Mouse (Mus musculus): ENCODE results near the gene Eci1. TPM values are rescaled to one million over a fixed set of nuclear protein-coding genes. Genes with fewer than 3 reads are reported as not detected.

The Eci1 gene
- polyA plus RNA-seq, 1 experiment = 55.4 TPM

- no peak overlapping the region for H3K27ac ChIP-seq (ENCODE audit: insufficient read depth, low read length)
- peak overlapping the region; percentile 52 for H3K4me3 ChIP-seq (ENCODE audit: insufficient read depth, low read length)
- TF ChIP-seq CTCF (IDR thresholded peaks at IDR 0.05; ENCODE audit: extremely low read depth, insufficient read depth, low read length) (no peak), POLR2A (IDR thresholded peaks at IDR 0.05; ENCODE audit: extremely low read depth, insufficient read depth, low read length) (no peak)
- peaks cover 6% of the 10 kb centered on the region; the same call in 1 of the 2 replicates for H3K4me1 ChIP-seq (ENCODE audit: control insufficient read depth, insufficient read depth, low read length)
Observed at GRCm38 (mm10) chr17:24477985-24478600, 51.7 kb downstream of the Eci1 start.

DNA sequence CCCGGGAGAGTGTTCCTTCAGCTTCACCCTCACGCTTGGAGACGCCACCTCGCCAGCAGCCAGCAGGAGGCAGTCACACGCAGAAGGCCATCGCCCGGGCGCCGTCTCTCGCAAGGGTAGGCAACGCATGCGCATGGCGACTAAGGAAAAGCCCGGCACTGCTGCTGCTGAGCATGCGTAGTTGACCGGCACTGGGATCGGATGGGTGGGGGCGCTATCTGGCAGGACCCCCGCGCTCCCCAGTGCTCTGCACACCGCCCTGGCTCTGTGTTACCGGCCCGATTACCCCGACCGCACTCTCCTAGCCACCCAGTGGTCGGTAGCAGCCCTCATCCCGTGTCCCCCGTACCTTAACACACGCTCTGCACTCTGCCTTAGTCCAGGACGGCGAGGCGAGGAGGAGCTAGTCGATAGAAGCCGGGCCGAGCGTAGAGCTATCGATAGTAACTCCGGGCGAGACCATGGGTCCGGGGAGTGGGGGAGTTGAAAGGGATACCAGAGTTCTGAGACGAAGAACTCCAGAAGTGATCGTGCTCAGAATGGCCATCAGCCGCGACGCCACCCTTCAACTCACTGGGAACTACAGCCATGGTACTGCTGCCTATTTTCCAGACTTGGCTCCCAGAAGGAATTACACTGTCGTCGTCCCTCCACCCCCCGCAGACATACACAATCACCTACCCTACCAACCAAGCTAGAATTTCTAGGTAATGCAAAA lies 52.4 kb downstream of the Eci1 start, which contains the start of gene Mlst8:
TSS of gene Mlst8 (minus strand) at position 416 of the 718 bp plus-strand sequence.
- peaks cover 6% of the 10 kb centered on the region; the same call in 1 of the 2 replicates for H3K4me1 ChIP-seq (ENCODE audit: control insufficient read depth, insufficient read depth, low read length)
- peak within 1 kb of the TSS; percentile 88 for H3K27ac ChIP-seq (ENCODE audit: insufficient read depth, low read length)
- peak within 1 kb of the TSS; percentile 52 for H3K4me3 ChIP-seq (ENCODE audit: insufficient read depth, low read length)
- TF ChIP-seq POLR2A (IDR thresholded peaks at IDR 0.05; ENCODE audit: extremely low read depth, insufficient read depth, low read length) = peak; percentile 77
- peak; percentile 83 for TF ChIP-seq CTCF (IDR thresholded peaks at IDR 0.05; ENCODE audit: extremely low read depth, insufficient read depth, low read length)

- Histone ChIP-seq H3K27ac (ENCODE audit: insufficient read depth, low read length) (no peak overlapping the region), H3K4me3 (ENCODE audit: insufficient read depth, low read length) (peak overlapping the region; percentile 52; the same call in 1 of the 2 replicates), H3K4me1 (ENCODE audit: control insufficient read depth, insufficient read depth, low read length) (peaks cover 6% of the 10 kb centered on the region; the same call in 1 of the 2 replicates)
- TF ChIP-seq CTCF (IDR thresholded peaks at IDR 0.05; ENCODE audit: extremely low read depth, insufficient read depth, low read length) (no peak), POLR2A (IDR thresholded peaks at IDR 0.05; ENCODE audit: extremely low read depth, insufficient read depth, low read length) (no peak)
Observed at GRCm38 (mm10) chr17:24479431-24479830, 53.0 kb downstream of the Eci1 start.

GRCm38 (mm10) chr17:24480201-24480826 lies 53.9 kb downstream of the Eci1 start:
- TF ChIP-seq POLR2A (IDR thresholded peaks at IDR 0.05; ENCODE audit: extremely low read depth, insufficient read depth, low read length) (no peak), CTCF (IDR thresholded peaks at IDR 0.05; ENCODE audit: extremely low read depth, insufficient read depth, low read length) (peak; percentile 46)
- Histone ChIP-seq H3K4me1 (ENCODE audit: control insufficient read depth, insufficient read depth, low read length) (peaks cover 7% of the 10 kb centered on the region), H3K4me3 (ENCODE audit: insufficient read depth, low read length) (no peak overlapping the region), H3K27ac (ENCODE audit: insufficient read depth, low read length) (no peak overlapping the region)

GRCm38 (mm10) chr17:24481027-24481815 lies 54.8 kb downstream of the Eci1 start:
- TF ChIP-seq POLR2A (IDR thresholded peaks at IDR 0.05; ENCODE audit: extremely low read depth, insufficient read depth, low read length) = no peak
- TF ChIP-seq CTCF (IDR thresholded peaks at IDR 0.05; ENCODE audit: extremely low read depth, insufficient read depth, low read length) = no peak
- Histone ChIP-seq H3K4me1 (ENCODE audit: control insufficient read depth, insufficient read depth, low read length) (peaks cover 10% of the 10 kb centered on the region), H3K27ac (ENCODE audit: insufficient read depth, low read length) (no peak overlapping the region)

DNA sequence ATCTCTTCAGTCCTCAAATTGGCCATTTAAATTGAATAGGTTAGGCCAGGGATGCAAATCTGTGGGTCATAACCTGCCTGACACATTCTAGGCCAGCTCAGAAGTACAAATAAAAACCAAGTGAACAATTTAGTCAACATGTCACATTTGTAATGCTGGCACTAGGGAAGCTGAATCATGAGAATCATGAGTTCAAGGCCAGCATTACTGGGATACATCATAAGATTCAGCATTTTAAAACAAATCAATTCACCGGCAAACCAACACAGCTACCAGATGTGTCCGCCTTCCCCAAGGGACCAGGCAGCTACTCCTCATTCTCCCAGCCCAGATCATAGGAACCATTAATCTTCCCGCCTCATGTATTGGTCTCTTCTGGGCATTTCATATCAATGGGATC lies 57.1 kb downstream of the Eci1 start:
- TF ChIP-seq POLR2A (IDR thresholded peaks at IDR 0.05; ENCODE audit: extremely low read depth, insufficient read depth, low read length) (no peak), CTCF (IDR thresholded peaks at IDR 0.05; ENCODE audit: extremely low read depth, insufficient read depth, low read length) (no peak)
- H3K4me1 ChIP-seq (ENCODE audit: control insufficient read depth, insufficient read depth, low read length) = peaks cover 7% of the 10 kb centered on the region
- no peak overlapping the region for H3K4me3 ChIP-seq (ENCODE audit: insufficient read depth, low read length)
- H3K27ac ChIP-seq (ENCODE audit: insufficient read depth, low read length) = no peak overlapping the region

More at GRCm38 (mm10) chr17:24481027-24481815, 54.8 kb downstream of the Eci1 start:
- H3K4me3 ChIP-seq (ENCODE audit: insufficient read depth, low read length) = no peak overlapping the region

DNA sequence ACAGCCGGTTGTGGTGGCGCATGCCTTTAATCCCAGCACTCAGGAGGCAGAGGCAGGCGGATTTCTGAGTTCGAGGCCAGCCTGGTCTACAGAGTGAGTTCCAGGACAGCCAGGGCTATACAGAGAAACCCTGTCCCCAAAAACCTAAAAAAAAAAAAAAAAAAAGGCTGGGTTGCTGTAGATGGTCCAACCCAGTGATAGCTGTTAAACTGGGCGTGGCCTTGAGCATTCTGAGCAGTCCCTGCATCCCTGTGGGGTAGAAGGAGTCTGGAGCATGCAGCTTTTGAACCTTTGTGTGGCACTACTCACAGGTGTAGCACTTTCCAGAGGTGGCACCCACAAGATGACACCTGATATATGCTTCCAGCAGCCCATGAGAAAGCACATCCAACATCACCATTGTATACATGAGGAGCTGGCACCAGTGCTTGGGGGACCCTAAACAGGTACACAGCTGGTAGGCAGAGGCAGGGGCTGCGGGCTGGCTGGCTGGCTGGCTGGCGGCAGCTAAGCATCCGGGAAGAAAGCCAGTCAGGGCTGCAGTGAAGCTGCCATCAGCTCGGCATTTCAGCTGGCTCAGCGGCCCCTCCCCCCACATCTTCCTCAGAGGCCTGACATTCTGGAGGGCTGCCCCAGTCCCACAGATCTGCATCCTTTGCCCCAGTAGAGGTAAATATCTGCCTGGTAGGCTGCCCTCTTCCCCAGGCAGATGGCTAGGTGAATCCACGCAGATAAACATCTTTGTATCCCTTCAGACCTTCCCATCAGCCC lies 58.8 kb downstream of the Eci1 start:
- no peak for TF ChIP-seq CTCF (IDR thresholded peaks at IDR 0.05; ENCODE audit: extremely low read depth, insufficient read depth, low read length)
- no peak for TF ChIP-seq POLR2A (IDR thresholded peaks at IDR 0.05; ENCODE audit: extremely low read depth, insufficient read depth, low read length)
- H3K27ac ChIP-seq (ENCODE audit: insufficient read depth, low read length) = no peak overlapping the region
- peaks cover 10% of the 10 kb centered on the region for H3K4me1 ChIP-seq (ENCODE audit: control insufficient read depth, insufficient read depth, low read length)
- H3K4me3 ChIP-seq (ENCODE audit: insufficient read depth, low read length) = no peak overlapping the region

DNA sequence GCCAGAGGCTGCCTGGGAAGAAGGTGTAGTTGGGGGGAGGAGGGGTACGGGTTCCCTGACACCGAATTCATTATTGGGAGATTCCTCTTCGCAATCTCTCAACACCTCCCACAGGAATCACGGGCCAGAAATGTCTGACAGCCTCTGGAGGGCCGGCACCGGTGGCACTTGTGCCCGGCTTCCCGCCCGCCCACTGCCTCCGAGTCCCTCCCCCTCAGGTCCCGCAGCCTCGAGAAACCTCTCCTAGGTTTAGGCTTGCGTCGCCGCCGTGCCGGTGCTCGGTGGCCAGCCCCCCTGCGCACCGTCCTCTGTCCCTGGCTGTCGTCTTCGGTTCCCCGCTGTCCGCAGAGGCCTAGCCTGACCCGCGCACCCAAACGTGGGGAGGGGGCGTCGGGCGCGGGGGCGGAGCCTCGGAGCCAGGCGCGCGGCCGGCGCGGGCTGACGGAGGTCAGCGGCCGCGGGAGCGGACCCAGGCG lies 61.8 kb downstream of the Eci1 start, which contains the start of gene Caskin1:
TSS of gene Caskin1 (plus strand) at position 416 of the 476 bp plus-strand sequence.
- H3K27ac ChIP-seq (ENCODE audit: insufficient read depth, low read length) = peak within 1 kb of the TSS; percentile 94
- TF ChIP-seq CTCF (IDR thresholded peaks at IDR 0.05; ENCODE audit: extremely low read depth, insufficient read depth, low read length) = no peak
- no peak for TF ChIP-seq POLR2A (IDR thresholded peaks at IDR 0.05; ENCODE audit: extremely low read depth, insufficient read depth, low read length)
- H3K4me3 ChIP-seq (ENCODE audit: insufficient read depth, low read length) = peak within 1 kb of the TSS; percentile 44
- H3K4me1 ChIP-seq (ENCODE audit: control insufficient read depth, insufficient read depth, low read length) = peaks cover 12% of the 10 kb centered on the region

Measured in cortical plate, adult 2 months (tissue).